Mouse (Mus musculus) ES-CJ7 (cell line): Measurements from ENCODE around the gene Mpz.

ENCODE experiments used
- DNase-seq: peaks from one replicate; pipeline ENCODE4 v3.0.0; 2011; ENCODE audit warnings: low read depth, low spot score

Mpz gene

GRCm38 (mm10) chr1:171149974-171150760, at the start of gene Mpz, which contains the start of gene Sdhc:
TSS of gene Mpz (plus strand) at chr1:171150711.
TSS of gene Sdhc (minus strand) at chr1:171150603.
- peak; percentile 96 for DNase-seq

GRCm38 (mm10) chr1:171101033-171101432, 49.5 kb upstream of the Mpz start:
- no peak for DNase-seq

GRCm38 (mm10) chr1:171101733-171102546, 48.6 kb upstream of the Mpz start:
- peak; percentile 94 for DNase-seq

GRCm38 (mm10) chr1:171102547-171103177, 47.8 kb upstream of the Mpz start:
- DNase-seq, result peak; percentile 95

- peak; percentile 84 for DNase-seq
Observed at GRCm38 (mm10) chr1:171103179-171103840, 47.2 kb upstream of the Mpz start.

GRCm38 (mm10) chr1:171105226-171105625, 45.3 kb upstream of the Mpz start:
- no peak for DNase-seq

- no peak for DNase-seq
Observed at GRCm38 (mm10) chr1:171109620-171110019, 40.9 kb upstream of the Mpz start.

- DNase-seq, result peak; percentile 49
Observed at GRCm38 (mm10) chr1:171110659-171111019, 39.9 kb upstream of the Mpz start.

- DNase-seq, result peak; percentile 96
Observed at GRCm38 (mm10) chr1:171111020-171111780, 39.3 kb upstream of the Mpz start.

- peak; percentile 78 for DNase-seq
Observed at GRCm38 (mm10) chr1:171111781-171112575, 38.5 kb upstream of the Mpz start.

GRCm38 (mm10) chr1:171112986-171113385, 37.5 kb upstream of the Mpz start:
- DNase-seq, result no peak

GRCm38 (mm10) chr1:171113873-171114299, 36.6 kb upstream of the Mpz start, which contains the start of gene Cfap126:
TSS of gene Cfap126 (plus strand) at chr1:171113918.
- DNase-seq, result peak; percentile 83

- DNase-seq, result no peak
Observed at GRCm38 (mm10) chr1:171116280-171116679, 34.2 kb upstream of the Mpz start.

GRCm38 (mm10) chr1:171118269-171118684, 32.2 kb upstream of the Mpz start:
- peak; percentile 91 for DNase-seq

- no peak for DNase-seq
Observed at GRCm38 (mm10) chr1:171118996-171119395, 31.5 kb upstream of the Mpz start.

GRCm38 (mm10) chr1:171119405-171119804, 31.1 kb upstream of the Mpz start:
- no peak for DNase-seq

GRCm38 (mm10) chr1:171120893-171121292, 29.6 kb upstream of the Mpz start:
- no peak for DNase-seq

- peak; percentile 74 for DNase-seq
Observed at GRCm38 (mm10) chr1:171121839-171122238, 28.7 kb upstream of the Mpz start.

GRCm38 (mm10) chr1:171122932-171123331, 27.6 kb upstream of the Mpz start:
- no peak for DNase-seq

GRCm38 (mm10) chr1:171124398-171124797, 26.1 kb upstream of the Mpz start:
- no peak for DNase-seq
